Mouse (Mus musculus) fibroblast of lung, adult 2 months (primary cell): Measurements from ENCODE around the gene Nae1.

ENCODE experiments used
- DNase-seq: peaks from one replicate; pipeline ENCODE4 v3.0.0-alpha.2; 2011; ENCODE audit warnings: low read depth

Gene Nae1

DNA sequence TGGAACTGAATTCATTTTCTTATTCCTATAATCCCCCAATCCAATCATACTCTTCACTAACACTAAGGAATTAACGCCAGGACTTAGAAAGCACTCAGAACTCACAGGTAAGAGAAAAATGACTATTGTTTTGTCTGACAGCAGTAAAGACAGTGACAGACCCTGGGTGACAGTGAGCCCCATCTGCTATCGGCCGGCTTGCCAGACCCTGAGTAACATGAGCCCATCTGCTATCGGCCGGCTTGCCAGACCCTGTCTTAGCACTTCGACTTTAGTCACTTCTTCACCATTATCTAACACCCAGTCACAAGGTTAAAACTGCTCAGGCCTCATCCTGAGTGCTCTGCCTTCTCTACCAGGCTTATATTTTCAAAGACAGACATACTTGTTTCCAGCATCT, 4.8 kb downstream of the Nae1 start:
- DNase-seq = no peak

DNA sequence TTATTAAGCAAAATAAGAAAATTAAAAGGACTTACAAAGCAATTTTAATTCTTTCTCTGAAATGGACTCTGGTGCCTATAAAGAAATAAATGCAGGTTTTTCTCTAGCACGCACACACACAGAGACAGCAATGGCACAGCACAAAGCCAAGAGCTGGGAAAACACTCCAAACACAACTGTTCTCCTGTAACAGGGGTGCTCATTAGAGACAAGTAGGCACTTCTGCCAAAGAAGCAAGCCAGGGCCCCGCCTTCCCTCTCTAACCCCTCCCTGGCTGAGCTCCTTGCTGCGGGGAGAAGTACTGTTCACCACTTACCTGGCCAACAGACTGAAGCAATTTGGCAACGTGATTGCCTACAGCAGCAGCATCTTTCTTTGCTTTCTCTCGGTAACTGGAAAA, 16.6 kb downstream of the Nae1 start:
- no peak for DNase-seq

GRCm38 (mm10) chr8:104510134-104510533, 24.3 kb downstream of the Nae1 start:
- DNase-seq = no peak

GRCm38 (mm10) chr8:104509061-104510006, 25.1 kb downstream of the Nae1 start, which contains the start of gene Terb1:
TSS of gene Terb1 (minus strand) at chr8:104509910.
- DNase-seq = no peak

GRCm38 (mm10) chr8:104479091-104479490, 55.3 kb downstream of the Nae1 start:
- DNase-seq = no peak

- no peak for DNase-seq
These were observed 62.0 kb downstream of the Nae1 start for GRCm38 (mm10) chr8:104472465-104472864.

GRCm38 (mm10) chr8:104467463-104467862, 67.0 kb downstream of the Nae1 start:
- no peak for DNase-seq
